Mouse (Mus musculus) ES-E14 (cell line): Measurements from ENCODE around the gene Rbsn. TPM values are rescaled to one million over a fixed set of nuclear protein-coding genes. Genes with fewer than 3 reads are reported as not detected.

Experiments
- DNase-seq: peaks from one replicate; pipeline ENCODE4 v3.0.0-alpha.2; 2013; ENCODE audit warnings: low read depth, low spot score
- H3K27ac ChIP-seq: 2 replicates; pipeline ENCODE4 v1.5.1; 2012; ENCODE audit warnings: low read depth, mild to moderate bottlenecking, low read length, moderate library complexity, mixed read lengths; ENCODE audit not compliant: poor library complexity, insufficient read depth, severe bottlenecking
- H3K36me3 ChIP-seq: 2 replicates; pipeline ENCODE4 v1.6.1; 2012; ENCODE audit warnings: mild to moderate bottlenecking, low read length, moderate library complexity, mixed read lengths; ENCODE audit not compliant: control insufficient read depth, poor library complexity, insufficient read depth, severe bottlenecking
- H3K4me1 ChIP-seq, 2 experiments: fragments of 150-350 bp in 1 of 2; sonication (generic) in 1 of 2; 2 replicates each; pipeline ENCODE4 v1.6.1; 2012; ENCODE audit warnings: low read length in 2 of 2, mild to moderate bottlenecking in 1 of 2, mixed read lengths in 1 of 2; ENCODE audit not compliant: control insufficient read depth in 2 of 2, insufficient read depth in 2 of 2, poor library complexity in 1 of 2
- H3K4me3 ChIP-seq, 2 experiments: fragments of 150-350 bp in 1 of 2; sonication (generic) in 1 of 2; 2 replicates each; pipeline ENCODE4 v1.5.1; 2012; ENCODE audit warnings: low read length in 2 of 2, low read depth in 1 of 2, mild to moderate bottlenecking in 1 of 2, mixed read lengths in 1 of 2; ENCODE audit not compliant: insufficient read depth in 1 of 2, poor library complexity in 1 of 2, severe bottlenecking in 1 of 2
- H3K9ac ChIP-seq: 2 replicates; pipeline ENCODE4 v1.6.1; 2012; ENCODE audit warnings: low read depth, mild to moderate bottlenecking, low read length, mixed read lengths; ENCODE audit not compliant: poor library complexity, insufficient read depth, severe bottlenecking
- H3K9me3 ChIP-seq: fragments of 150-350 bp; sonication (generic); 2 replicates; pipeline ENCODE4 v1.6.1; 2012; ENCODE audit warnings: low read depth, mild to moderate bottlenecking, low read length; ENCODE audit not compliant: control insufficient read depth, insufficient read depth
- CHD2 ChIP-seq: IDR thresholded peaks from 2 replicates; pipeline ENCODE4 v1.6.1; 2014; ENCODE audit warnings: mild to moderate bottlenecking, low read depth, low read length, inconsistent platforms
- HCFC1 ChIP-seq: IDR thresholded peaks from 2 replicates; pipeline ENCODE4 v1.6.1; 2012; ENCODE audit warnings: low read length, inconsistent platforms, borderline replicate concordance; ENCODE audit not compliant: insufficient read depth
- MAFK ChIP-seq: IDR thresholded peaks from 2 replicates; pipeline ENCODE4 v1.6.1; 2014; ENCODE audit warnings: mild to moderate bottlenecking, low read depth, low read length, inconsistent platforms; ENCODE audit not compliant: insufficient read depth
- ZC3H11A ChIP-seq: IDR thresholded peaks from 2 replicates; pipeline ENCODE4 v1.6.1; 2012; ENCODE audit warnings: low read depth, mild to moderate bottlenecking, inconsistent platforms, low read length, borderline replicate concordance
- ZNF384 ChIP-seq: IDR thresholded peaks from 2 replicates; pipeline ENCODE4 v1.6.1; 2012; ENCODE audit warnings: low read depth, low read length, inconsistent platforms
- in situ Hi-C, 2 experiments: fragments of 600-800 bp; cut with MboI; formaldehyde crosslinking; loops; one replicate each; pipeline ENCODE4 v1.15.1; 2025; ENCODE audit warnings: low sequenced_read_pairs in 2 of 2, inconsistent platforms in 1 of 2; ENCODE audit not compliant: unreplicated experiment in 2 of 2
- total RNA-seq: library from RNA; depleted of rRNA; stranded (reverse); fragments of 300-350 nt; gene quantifications from 2 replicates; pipeline ENCODE4 v1.2.3, GENCODE M21; 2012

Rbsn gene
- total RNA-seq, 1 experiment = 17.9 TPM

GRCm38 (mm10) chr6:92199414-92199813 lies 15.3 kb downstream of the Rbsn start:
- H3K4me3 ChIP-seq = no peak overlapping the region
- TF ChIP-seq HCFC1 (no peak), ZNF384 (no peak)
- peaks cover 13% of the 10 kb centered on the region for H3K36me3 ChIP-seq
- H3K27ac ChIP-seq = no peak overlapping the region
- DNase-seq = no peak
- H3K9me3 ChIP-seq = peaks cover 5% of the 10 kb centered on the region; the same call in 1 of the 2 replicates
- H3K9ac ChIP-seq = no peak overlapping the region
- H3K4me1 ChIP-seq = no peaks in the 10 kb centered on the region
- in situ Hi-C loops = no loop called here

GRCm38 (mm10) chr6:92184178-92184577 lies 30.5 kb downstream of the Rbsn start:
- peaks cover 7% of the 10 kb centered on the region for H3K36me3 ChIP-seq
- no peak for DNase-seq
- H3K4me3 ChIP-seq = peak overlapping the region; percentile 84 to 87
- no peaks in the 10 kb centered on the region for H3K9me3 ChIP-seq
- peak overlapping the region; percentile 6; the same call in 1 of the 2 replicates for H3K9ac ChIP-seq
- TF ChIP-seq ZC3H11A (no peak), ZNF384 (no peak), MAFK (no peak), CHD2 (no peak), HCFC1 (no peak)
- H3K4me1 ChIP-seq = peaks cover 0 to 5% of the 10 kb centered on the region in 2 experiments; a peak in 1 of 4 replicates
- in situ Hi-C loops = no loop called here
- H3K27ac ChIP-seq = no peak overlapping the region

GRCm38 (mm10) chr6:92183621-92184131 lies 31.0 kb downstream of the Rbsn start, which contains the start of gene Mrps25:
Gene Mrps25, minus strand, starts transcription at chr6:92184033.
- peaks cover 4% of the 10 kb centered on the region for H3K36me3 ChIP-seq
- peak within 1 kb of the TSS; percentile 96 for H3K9ac ChIP-seq
- in situ Hi-C loops = no loop called here
- DNase-seq = peak; percentile 53
- H3K4me1 ChIP-seq = peaks cover 0 to 5% of the 10 kb centered on the region in 2 experiments; a peak in 1 of 4 replicates
- H3K27ac ChIP-seq = no peak within 1 kb of the TSS
- H3K9me3 ChIP-seq = no peaks in the 10 kb centered on the region
- peak within 1 kb of the TSS; percentile 84 to 87 for H3K4me3 ChIP-seq
- TF ChIP-seq HCFC1 (peak; percentile 97), CHD2 (no peak), ZC3H11A (no peak), MAFK (no peak), ZNF384 (no peak)

GRCm38 (mm10) chr6:92176450-92176849 lies 38.3 kb downstream of the Rbsn start:
- DNase-seq = no peak
- H3K27ac ChIP-seq = no peak overlapping the region
- no peak overlapping the region for H3K4me3 ChIP-seq
- no peak for TF ChIP-seq ZC3H11A
- no peak for TF ChIP-seq CHD2
- no peak for TF ChIP-seq ZNF384
- no peak for TF ChIP-seq HCFC1
- no peaks in the 10 kb centered on the region for H3K4me1 ChIP-seq
- in situ Hi-C loops = no loop called here
- no peaks in the 10 kb centered on the region for H3K9me3 ChIP-seq
- peaks cover 35% of the 10 kb centered on the region for H3K36me3 ChIP-seq
- H3K9ac ChIP-seq = no peak overlapping the region

- in situ Hi-C loops = no loop called here
- H3K36me3 ChIP-seq = peaks cover 33% of the 10 kb centered on the region
- no peaks in the 10 kb centered on the region for H3K9me3 ChIP-seq
- DNase-seq = no peak
- TF ChIP-seq CHD2 (no peak), ZNF384 (no peak), ZC3H11A (no peak), MAFK (no peak), HCFC1 (no peak)
- H3K4me1 ChIP-seq = no peaks in the 10 kb centered on the region; a peak in 1 of 4 replicates
- no peak overlapping the region for H3K27ac ChIP-seq
- H3K9ac ChIP-seq = no peak overlapping the region
- H3K4me3 ChIP-seq = no peak overlapping the region
Measured at GRCm38 (mm10) chr6:92162724-92163123, 52.0 kb downstream of the Rbsn start.
